Mouse (Mus musculus): Measurements from ENCODE around the gene Cobl.

Cobl gene

DNA sequence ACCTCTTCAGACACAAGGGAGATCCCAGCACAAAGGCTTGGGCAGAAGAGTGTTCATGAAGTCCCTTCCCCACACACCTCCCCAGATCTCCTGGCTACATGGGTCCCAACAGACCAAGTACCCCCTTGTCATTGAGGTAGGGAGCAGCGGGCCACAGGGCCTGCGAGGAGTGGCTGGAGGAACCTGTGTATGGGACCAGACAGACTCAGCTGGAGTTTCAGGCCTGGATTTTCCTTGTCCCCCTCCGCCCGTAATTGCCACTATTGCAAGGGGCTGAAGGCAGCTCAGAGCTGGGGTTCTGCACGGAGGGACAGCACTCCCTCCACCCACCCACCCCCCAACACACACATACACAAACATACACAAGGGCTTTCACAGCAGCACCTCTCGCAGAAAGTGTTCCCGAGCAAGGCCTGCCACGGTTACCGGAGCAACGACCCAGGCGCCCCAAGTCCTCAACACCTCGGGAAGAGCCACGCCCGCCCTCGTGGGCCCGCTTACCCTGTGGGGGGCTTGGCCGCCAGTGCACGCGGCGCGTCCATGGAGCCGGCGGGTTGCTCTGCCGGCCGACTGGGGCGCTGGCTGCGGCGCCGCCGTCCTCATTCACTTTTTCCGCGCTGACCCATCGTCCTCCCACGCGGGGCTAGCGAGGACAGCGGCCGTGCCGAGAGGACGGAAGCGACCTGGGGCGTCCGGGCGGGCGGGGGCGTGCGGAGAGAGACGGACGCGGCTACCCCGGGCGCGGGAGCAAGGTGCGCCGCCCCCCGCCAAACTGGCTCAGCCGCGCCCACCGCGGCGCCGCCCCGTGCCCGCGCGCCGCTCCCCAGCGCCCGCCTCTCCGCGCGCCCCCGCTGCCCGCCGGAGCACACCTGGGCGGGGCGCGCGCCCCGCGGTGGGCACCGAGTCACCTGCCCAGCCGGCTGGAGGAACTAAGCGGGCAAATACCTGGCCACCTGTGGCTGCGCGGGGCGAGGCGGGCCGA lies at the start of gene Cobl:
Gene Cobl (minus strand): TSS at position 780 of the 982 bp plus-strand sequence.
- no peak for DNase-seq (ENCODE audit: low spot score)

DNA sequence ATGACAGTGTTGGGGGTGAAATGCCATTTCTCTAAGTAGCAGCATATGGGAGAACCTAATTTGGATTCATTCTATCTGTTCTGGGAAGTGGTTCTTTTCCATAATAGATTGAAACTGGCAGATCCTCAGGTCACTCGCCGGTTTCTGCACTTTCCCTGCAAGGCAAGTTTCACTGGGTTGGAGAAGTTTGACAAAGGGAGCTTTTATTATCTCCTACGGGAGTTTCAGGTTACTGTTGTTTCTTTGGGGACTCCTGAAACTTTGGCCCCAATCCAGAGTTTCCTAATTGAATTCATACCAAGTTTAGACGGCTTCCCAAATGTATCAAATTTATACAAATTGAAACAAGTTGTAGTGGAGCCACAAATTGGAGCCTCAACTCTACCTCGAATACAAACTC lies 49.0 kb upstream of the Cobl start:
- no peak for DNase-seq (ENCODE audit: low spot score)

DNA sequence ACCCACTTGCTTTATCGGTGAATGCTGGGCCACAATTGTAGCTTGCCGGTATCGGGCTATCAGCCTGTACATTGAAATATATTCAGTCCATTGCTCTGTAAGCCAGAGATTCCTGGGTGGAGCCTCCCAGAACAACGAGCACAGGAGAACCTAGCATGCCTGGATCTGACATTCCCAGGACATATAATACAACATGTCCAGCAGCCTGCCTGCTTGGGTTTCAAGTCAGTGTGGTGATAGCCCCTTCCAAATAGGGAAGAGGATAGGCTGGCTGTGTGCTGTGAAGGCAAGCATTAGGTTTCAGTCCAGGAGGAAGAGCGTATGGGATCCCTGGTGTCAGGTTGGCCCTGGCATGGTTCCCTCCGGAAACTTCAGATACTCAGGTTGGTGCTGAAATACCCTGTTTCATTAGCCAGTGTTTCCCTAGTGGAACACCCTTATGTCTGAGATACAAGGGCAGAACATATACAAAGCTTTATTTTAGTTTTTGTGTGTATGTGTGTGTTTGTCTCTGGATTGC lies 41.7 kb upstream of the Cobl start:
- no peak for DNase-seq (ENCODE audit: low spot score)

DNA sequence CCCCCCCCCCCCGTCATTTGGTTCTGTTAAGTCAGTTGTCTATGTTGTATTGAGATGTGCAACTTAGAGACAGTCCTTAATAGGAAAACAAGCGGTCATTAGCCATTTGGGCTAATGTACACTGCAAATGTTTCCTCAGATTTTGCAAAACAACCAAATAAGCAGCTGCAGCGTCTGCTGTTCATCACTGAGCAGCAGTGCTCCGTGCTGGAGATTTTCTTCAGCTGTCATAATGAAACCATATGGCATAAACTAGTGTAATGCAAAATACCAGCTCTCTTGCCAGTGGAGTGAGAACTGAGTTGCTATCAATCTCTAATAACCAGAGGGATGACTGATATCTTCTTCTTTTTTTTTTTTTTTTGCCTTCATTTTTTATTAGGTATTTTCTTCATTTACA lies 39.0 kb upstream of the Cobl start:
- DNase-seq (ENCODE audit: low spot score), result no peak

DNA sequence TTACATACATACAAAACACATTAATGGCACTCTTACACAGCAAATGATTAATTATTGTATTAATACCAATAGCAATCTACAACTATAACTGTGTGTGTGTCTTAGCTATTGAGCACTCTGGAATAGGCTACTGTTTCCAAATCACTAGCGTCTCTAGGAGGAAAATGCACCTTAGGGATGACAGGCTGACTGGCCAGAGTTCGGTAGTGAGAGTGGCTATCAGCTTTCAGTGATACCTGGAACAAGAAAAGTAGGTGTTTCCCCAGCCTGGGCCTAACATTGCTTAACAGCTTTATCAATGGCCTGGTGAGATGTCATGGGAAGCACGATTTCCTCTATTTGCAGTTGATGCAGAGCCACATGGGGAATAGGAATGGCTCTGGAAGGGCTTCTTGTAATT lies 37.0 kb upstream of the Cobl start:
- DNase-seq (ENCODE audit: low spot score), result no peak

DNA sequence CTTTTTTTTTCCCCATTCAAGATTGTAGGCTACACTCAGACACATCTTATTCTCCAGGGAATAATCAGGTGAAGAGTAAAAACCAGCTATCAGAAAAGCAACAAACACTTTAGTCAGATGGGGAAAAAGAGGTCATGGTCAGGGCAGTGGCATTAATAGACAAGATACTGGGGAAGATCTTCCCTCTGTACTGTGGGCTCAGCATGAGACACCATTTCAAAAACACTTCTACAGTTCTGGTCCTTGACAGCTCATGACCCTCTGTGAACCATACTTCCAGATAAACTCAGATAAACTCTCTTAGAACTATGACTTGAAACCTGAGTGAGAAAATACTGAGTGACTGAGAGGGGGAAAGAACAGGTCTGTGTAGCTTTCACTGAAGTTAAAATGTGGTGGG lies 29.0 kb upstream of the Cobl start:
- DNase-seq (ENCODE audit: low spot score), result no peak

DNA sequence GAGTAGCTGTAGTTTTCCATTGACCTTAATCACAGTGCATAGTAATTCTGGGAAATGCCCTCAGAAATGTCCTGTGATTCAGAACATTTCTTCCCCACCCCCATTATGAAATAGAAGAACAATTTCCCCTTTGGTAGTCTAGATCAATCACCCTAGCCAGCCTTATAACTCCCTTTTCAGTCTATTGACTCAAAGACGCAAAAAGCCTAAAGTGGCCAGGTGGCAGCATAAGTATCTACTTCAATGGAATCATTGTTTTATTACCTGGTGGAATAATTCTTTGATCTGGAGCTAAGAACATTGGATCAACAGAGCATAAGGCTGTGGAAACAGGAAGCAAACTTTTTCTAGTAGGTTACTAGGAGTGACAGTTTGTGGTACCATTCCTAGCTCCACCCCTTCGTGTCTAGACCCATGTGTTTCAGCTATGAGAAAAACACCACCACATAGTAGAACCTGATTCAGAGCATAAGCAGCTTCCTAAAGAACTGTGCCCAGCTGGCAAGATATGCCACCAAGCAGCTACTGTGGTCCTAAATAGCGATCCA lies 15.2 kb upstream of the Cobl start:
- DNase-seq (ENCODE audit: low spot score), result no peak

DNA sequence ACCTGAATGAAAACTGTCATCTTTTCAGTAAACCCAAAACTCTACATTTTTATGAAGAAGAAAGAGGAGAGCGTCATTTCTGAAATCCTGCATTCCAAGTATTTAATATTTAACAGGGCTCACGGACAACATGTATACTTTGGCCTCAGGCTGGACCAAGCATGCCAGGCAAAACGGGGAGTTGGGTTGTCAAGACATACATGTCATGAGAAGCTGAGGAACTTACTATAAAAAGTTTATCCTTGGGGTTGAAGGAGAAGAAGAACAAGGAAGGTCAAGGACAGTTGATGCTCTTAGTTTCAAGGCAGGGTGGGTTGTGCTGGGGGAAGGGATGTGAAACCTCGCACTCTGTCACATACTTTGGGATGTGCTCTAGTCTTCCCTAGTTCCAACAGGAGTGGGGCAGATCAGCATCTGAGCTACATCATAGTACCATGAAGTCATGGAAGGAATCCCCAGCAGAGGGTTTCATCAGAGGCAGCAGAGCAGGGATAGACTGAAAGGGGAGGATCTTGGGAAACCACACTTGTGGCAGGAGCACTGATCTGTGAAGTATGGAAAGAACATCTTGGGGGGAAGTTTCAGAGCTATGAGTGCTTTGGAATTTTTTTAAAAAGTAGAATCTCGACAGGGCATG lies 9.7 kb upstream of the Cobl start:
- no peak for DNase-seq (ENCODE audit: low spot score)

DNA sequence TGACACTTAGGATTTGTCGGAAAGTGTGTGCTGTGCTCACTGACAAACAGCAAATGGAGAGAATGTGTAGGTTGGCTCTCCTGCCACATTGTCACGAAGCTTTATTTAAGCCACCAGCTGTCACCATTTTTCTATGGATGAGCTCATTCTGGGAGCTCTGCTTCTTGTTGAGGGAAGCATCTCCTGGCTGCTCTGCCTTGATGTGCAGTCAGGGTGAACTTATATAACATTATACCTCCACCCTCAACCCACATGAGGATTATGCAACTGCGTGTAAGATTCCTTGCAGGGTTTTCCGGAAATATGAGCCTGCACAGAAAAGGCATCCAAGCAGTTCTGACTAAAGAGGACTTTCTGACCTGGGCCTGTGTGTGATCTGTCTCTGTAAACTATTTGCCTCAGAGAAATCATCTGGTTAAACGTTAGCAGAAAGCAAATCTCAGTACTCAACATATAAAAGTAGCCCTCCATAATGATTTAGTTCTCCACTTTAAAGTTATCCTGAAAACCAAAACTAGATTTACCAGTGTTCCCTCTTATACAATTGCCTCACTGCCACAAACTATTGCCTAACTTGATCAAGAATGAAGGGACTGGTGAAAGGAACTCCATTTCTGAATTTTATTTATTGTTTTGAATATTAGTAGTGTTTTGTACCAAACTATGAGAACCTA lies 9.0 kb upstream of the Cobl start:
- peak; percentile 83 for DNase-seq (ENCODE audit: low spot score)

DNA sequence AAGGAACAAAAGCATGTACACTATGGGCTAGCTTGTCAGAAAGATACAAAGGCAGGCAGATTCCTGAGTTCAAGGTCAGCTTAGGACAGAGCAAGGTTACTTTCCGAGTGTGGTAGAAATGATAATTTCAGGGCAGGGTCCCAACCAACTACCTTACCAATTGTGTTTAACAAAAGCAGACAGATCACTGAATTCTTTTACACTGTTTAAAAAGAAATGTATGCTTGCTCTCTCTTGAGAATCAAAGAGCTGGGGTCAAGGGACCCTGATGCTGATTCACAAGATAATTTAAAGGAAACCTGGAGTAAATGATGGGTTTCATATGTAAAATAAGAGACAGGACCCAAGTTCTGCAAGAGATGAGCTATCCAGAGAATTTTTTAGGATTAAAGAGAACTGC lies 4.9 kb upstream of the Cobl start:
- DNase-seq (ENCODE audit: low spot score), result no peak

DNA sequence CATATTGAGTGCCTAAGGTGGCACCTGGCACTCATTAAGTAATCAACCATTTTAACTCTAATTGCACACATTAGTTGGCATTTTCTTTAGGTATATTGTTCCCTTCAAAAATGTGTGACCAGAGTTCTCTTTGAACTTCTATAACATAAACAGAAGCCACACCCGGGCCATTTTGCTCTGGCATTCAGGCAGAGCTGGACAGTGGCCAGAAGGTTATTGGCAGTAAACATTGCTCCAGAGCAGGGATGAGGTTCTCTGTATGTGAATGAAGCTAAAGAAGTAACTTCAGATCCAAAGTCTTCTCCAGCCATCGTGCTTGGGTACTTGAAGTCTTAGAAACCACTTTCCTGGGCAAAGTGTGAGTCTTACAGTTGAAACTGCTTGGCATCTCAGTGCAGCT lies 3.9 kb upstream of the Cobl start:
- no peak for DNase-seq (ENCODE audit: low spot score)

DNA sequence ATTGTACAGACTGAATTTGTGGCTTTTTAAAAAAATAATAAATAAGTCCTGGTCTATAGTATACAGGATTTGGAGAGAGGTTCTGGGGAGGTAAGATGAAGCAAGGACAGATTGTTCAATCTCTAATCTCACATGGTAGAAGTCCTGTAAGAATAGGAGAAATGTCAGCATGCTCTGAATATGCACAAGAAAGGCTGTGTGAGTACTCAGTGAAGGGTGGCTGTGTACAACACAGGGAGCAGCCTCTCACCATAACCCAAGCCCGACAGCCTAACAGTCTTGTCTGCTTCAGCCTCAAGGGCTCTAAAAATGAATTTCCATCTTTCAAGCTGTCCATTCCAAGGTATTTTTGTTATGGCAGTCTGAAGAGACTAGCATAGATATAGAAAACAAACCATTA lies 3.1 kb upstream of the Cobl start:
- DNase-seq (ENCODE audit: low spot score), result no peak

DNA sequence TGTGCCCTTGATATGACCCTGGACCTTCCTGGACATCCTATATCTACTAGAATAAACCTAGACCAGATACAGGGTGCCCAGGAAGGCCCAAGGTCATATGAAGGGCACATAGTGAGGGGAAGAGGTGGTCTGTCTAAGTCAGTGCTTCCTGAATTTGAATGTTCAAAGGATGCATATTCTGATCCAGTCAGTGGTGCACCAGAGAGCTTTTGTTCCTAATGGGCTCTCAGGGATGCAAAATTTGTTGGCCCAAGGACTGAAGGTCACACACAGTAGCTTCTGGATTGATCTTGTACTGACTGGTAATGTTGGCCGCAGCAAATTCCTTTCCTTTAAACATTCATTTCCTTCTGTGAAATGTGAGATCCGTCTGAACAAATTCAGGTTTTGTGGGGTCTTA lies 2.5 kb upstream of the Cobl start:
- DNase-seq (ENCODE audit: low spot score), result no peak

DNA sequence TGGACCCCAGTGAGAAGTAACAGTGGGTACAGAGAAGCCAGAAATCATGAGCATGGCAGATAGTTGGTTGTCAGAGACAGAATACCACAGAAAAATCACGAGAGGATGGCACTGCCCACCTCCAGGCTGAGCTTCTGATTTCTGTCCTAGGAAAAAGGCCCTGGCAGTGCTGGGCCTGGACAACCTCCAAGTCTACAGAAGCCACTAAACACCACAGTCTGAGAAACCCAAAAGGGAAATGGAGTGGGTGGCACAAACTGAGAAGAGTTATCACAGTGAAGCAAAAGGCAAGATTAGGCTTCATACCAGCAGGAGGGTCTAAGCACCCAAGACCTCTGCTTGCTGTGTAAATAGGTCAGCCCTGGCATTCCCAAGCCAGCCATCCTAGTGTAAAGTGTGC lies 1.8 kb upstream of the Cobl start:
- no peak for DNase-seq (ENCODE audit: low spot score)

DNA sequence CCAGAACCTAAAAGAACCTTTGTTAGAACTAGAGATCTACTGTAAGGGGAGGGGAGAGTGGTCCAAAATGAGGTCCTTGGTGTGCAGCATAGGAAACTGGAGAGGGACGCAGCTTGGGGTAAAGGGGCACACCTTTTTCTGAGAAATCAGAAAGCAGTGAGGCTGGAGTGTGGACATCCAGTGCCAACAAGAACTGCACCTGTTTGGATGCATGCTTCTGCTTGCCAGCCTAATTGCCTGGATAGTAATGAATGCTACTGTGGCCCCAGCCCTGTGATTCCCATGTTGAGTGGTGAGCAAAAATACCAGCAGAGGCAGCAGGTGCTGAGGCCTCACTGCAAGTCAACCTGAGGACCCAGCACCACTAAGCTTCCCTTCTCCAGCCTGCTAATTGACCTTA lies 469 bp upstream of the Cobl start:
- DNase-seq (ENCODE audit: low spot score), result no peak

DNA sequence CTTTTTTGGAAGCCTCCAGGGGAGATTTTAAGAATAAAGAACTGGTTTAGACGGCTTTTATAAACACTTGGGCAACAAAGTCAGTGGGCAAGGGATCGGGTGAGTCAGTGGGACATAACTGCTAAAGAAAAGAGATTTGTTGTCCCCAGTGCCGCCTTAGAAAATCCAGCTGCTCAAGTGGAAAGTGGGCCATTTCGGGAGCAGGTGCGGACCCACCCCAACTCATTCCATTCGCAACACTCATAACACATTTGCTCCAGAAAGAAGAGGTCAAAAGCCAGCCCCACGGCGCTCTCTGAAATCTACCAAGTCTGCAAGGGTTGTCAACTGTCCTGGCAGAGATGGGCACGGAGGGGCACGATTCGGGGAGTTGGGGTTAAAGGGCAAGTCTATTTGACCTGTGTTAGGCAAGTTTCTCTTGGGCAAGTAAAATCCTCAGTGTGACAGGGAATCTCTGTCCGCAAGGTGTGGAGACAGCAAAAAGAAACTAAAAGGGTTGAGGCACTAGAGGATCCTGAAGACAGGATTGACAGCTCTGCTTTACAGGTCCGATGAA lies 1.1 kb downstream of the Cobl start:
- DNase-seq (ENCODE audit: low spot score), result no peak

DNA sequence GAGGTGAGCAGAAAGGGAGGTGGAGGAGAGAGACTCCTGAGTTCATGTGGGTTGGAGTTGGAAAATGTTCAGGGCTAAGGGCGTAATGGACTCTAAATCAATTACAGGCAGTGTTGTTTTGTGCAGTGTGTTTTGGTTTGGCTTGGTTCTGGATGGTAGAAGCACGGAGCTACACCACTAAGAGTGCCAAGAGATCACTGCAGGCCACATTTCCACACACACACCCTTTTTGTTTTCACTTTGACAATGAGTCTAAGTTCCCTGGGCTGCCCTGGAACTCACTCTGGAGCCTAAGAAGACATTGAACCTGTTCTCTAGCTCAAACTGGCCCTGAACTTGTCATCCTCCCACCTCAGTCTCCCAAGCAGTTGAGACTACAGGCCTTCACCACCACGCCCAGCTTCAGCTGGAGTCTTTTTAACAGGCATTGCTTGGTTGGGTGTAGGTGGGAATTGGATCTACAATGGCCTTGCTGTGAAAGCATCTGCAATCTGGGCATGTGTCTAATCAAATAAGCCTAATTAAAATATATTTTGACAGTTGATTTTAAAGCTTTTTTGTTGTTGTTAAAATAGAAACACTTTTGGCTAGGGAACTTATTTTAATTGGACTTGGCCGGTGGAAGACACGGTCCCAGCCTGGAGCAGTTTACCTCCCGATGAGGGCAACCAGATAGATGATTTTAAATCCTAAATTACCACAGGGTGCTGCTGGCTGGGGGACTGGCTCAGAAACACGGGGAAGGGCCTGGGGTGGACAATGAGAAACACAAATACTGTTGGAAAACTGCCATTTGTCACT lies 4.8 kb downstream of the Cobl start:
- no peak for DNase-seq (ENCODE audit: low spot score)

DNA sequence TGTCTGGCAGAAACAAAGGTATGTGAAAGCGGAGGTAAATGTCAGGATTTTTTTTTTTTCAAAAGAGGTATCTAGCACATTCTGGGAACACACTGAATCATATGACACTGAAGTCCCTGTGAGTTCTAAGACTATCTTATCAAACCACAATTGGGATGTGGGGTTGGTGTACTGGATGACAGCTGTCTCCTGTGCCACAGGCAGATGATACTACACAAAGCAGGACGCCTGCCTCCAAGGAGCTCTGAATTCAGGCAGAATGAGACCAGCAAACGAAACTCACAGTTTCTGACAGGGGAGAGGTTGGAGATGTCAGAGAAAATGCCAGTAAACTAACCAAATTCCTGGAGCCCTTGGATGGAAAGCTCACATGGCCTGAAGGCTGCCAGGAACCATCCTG lies 5.9 kb downstream of the Cobl start:
- no peak for DNase-seq (ENCODE audit: low spot score)

DNA sequence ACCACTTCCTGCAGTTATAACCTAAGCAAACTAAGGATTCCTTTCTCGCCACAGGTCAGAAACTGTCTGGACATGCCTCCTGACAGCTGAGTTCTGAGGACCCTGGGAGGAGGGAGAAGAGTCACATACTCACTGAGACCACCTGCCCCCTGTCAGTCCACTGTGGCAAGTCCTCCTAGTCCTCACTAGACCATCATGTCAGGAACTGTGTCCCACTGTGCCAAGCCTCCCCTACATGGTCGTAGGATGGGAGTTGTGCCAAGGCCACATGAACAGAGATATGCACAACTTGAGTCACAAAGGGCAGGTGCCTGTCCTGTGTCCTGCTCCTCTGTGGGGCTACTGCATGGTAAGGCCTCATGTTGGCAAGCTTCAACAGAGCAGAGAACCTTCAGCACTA lies 6.4 kb downstream of the Cobl start:
- no peak for DNase-seq (ENCODE audit: low spot score)

DNA sequence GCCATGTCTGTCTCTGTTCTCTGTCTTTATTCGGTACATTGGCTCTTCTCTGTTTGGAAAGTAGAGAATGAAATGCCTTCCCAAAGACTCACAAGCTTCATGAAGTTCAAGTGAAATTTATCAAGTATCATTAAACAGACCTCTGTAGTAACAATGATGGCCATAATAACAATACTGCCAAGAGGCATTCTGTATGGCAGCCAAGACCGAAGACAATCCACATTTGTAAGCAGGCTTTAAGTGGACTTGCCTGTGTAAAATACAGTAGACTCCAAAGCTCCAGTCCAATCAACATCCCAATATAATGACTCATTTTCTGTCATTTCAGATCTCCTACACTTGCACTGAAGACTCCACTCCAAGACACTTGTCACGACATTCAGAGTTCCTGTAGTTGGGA lies 16.7 kb downstream of the Cobl start:
- DNase-seq (ENCODE audit: low spot score), result no peak

DNA sequence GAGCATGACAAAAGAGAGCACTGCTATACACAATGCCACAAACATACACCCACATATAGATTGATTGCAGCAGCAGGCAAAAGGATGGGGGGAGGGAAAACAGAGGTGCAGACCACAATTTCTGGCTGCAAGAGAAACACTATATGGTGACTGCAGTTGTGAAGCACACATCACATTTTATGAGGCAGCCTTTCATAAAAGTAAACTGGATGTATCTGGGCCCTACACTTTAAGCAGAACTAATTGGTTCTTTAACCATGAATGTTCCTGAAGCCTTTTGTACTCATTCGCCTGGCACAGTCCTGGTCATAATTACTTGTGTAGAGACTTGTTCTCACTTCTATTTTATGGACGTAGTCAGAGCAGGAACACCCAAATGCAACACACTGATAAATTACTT lies 19.5 kb downstream of the Cobl start:
- DNase-seq (ENCODE audit: low spot score), result no peak

All from left cerebral cortex, adult 11 months (tissue).